Mouse (Mus musculus): ENCODE results near the gene Phb. TPM values are rescaled to one million over a fixed set of nuclear protein-coding genes. Genes with fewer than 3 reads are reported as not detected.
A peak's percentile ranks its signal among the peaks of the same experiment; 100 is the strongest.

Phb gene
- total RNA-seq (2021): 100 to 1,000 TPM; 151 to 168 TPM
- long read RNA-seq, experiment 1, transcript Phb-204 (7 exons, 1,799 nt): major isoform, 282 of 341 reads
- long read RNA-seq, experiment 1, partial matches to known transcripts: 39 of 341 reads
- long read RNA-seq, experiment 1, other reads (novel, unspliced or antisense): 20 of 341 reads
- long read RNA-seq, experiment 2, transcript Phb-204 (7 exons, 1,799 nt): major isoform, 222 of 261 reads
- long read RNA-seq, experiment 2, partial matches to known transcripts: 29 of 261 reads
- long read RNA-seq, experiment 2, other reads (novel, unspliced or antisense): 9 of 261 reads

- DNase-seq (ENCODE audit: low spot score): peak; percentile 97
Observed at GRCm38 (mm10) chr11:95666529-95667149, at the start of gene Phb. Phb (plus strand) TSS chr11:95666957.

- DNase-seq (ENCODE audit: low spot score): peak; percentile 75
Observed at GRCm38 (mm10) chr11:95617785-95618465, 48.8 kb upstream of the Phb start.

GRCm38 (mm10) chr11:95619081-95619480, 47.7 kb upstream of the Phb start:
- DNase-seq (ENCODE audit: low spot score): no peak

- peak; percentile 36 for DNase-seq (ENCODE audit: low spot score)
Observed at GRCm38 (mm10) chr11:95619886-95620444, 46.8 kb upstream of the Phb start.

- no peak for DNase-seq (ENCODE audit: low spot score)
Observed at GRCm38 (mm10) chr11:95621010-95621409, 45.7 kb upstream of the Phb start.

GRCm38 (mm10) chr11:95621541-95622130, 45.1 kb upstream of the Phb start:
- no peak for DNase-seq (ENCODE audit: low spot score)

GRCm38 (mm10) chr11:95622426-95622825, 44.3 kb upstream of the Phb start:
- DNase-seq (ENCODE audit: low spot score): no peak

GRCm38 (mm10) chr11:95630558-95630957, 36.2 kb upstream of the Phb start:
- DNase-seq (ENCODE audit: low spot score): no peak

GRCm38 (mm10) chr11:95631301-95631700, 35.5 kb upstream of the Phb start:
- DNase-seq (ENCODE audit: low spot score): no peak

GRCm38 (mm10) chr11:95632474-95632873, 34.3 kb upstream of the Phb start:
- no peak for DNase-seq (ENCODE audit: low spot score)

- no peak for DNase-seq (ENCODE audit: low spot score)
Observed at GRCm38 (mm10) chr11:95633512-95634000, 33.2 kb upstream of the Phb start.

- DNase-seq (ENCODE audit: low spot score): no peak
Observed at GRCm38 (mm10) chr11:95635030-95635429, 31.7 kb upstream of the Phb start.

GRCm38 (mm10) chr11:95640751-95641150, 26.0 kb upstream of the Phb start:
- no peak for DNase-seq (ENCODE audit: low spot score)

- DNase-seq (ENCODE audit: low spot score): no peak
Observed at GRCm38 (mm10) chr11:95642534-95643280, 24.1 kb upstream of the Phb start.

- no peak for DNase-seq (ENCODE audit: low spot score)
Observed at GRCm38 (mm10) chr11:95643856-95644255, 22.9 kb upstream of the Phb start.

- no peak for DNase-seq (ENCODE audit: low spot score)
Observed at GRCm38 (mm10) chr11:95644381-95644780, 22.4 kb upstream of the Phb start.

GRCm38 (mm10) chr11:95645397-95646153, 21.2 kb upstream of the Phb start:
- no peak for DNase-seq (ENCODE audit: low spot score)

GRCm38 (mm10) chr11:95646154-95646490, 20.6 kb upstream of the Phb start:
- no peak for DNase-seq (ENCODE audit: low spot score)

GRCm38 (mm10) chr11:95647791-95648190, 19.0 kb upstream of the Phb start:
- no peak for DNase-seq (ENCODE audit: low spot score)

GRCm38 (mm10) chr11:95648827-95649226, 17.9 kb upstream of the Phb start:
- DNase-seq (ENCODE audit: low spot score): peak; percentile 77
